Mouse (Mus musculus) lung, postnatal 0 days (tissue): ENCODE measurements at regions not wholly inside any gene's neighbourhood (a gene's known extent, or its start where the extent isn't known, plus 50 kb on each side); places are given as distances from the start of the nearest gene placed in this dataset.

Experiments used
- ATAC-seq: fragments of 200-750 bp; cut with Nextera tagmentation; 2 replicates; pipeline ENCODE4 v1.8.0; 2017; ENCODE audit warnings: moderate library complexity
- DNase-seq: peaks from one replicate; pipeline ENCODE4 v3.0.0-alpha.2; 2016; ENCODE audit warnings: low spot score
- H3K27ac ChIP-seq: fragments of 300-500 bp; sonication (generic); 2 replicates; pipeline ENCODE4 v1.5.1; 2014; ENCODE audit warnings: antibody characterized with exemption, mild to moderate bottlenecking, low read length, mixed read lengths
- H3K27me3 ChIP-seq: fragments of 300-500 bp; sonication (generic); replicated peaks from 2 replicates; pipeline ENCODE4 v1.6.1; 2014; ENCODE audit warnings: low read length, mixed read lengths; ENCODE audit not compliant: insufficient read depth
- H3K36me3 ChIP-seq: fragments of 300-500 bp; sonication (generic); 2 replicates; pipeline ENCODE4 v1.6.1; 2014; ENCODE audit warnings: low read length, mixed read lengths; ENCODE audit not compliant: insufficient read depth
- H3K4me1 ChIP-seq: fragments of 300-500 bp; sonication (generic); 2 replicates; pipeline ENCODE4 v1.6.1; 2014; ENCODE audit warnings: antibody characterized with exemption, low read depth, low read length, mixed read lengths; ENCODE audit not compliant: insufficient read depth
- H3K4me2 ChIP-seq: fragments of 300-500 bp; sonication (generic); replicated peaks from 2 replicates; pipeline ENCODE4 v1.6.1; 2014; ENCODE audit warnings: low read depth, mild to moderate bottlenecking, low read length, moderate library complexity, mixed read lengths
- H3K4me3 ChIP-seq: fragments of 300-500 bp; sonication (generic); 2 replicates; pipeline ENCODE4 v1.5.1; 2014; ENCODE audit warnings: low read depth, low read length
- H3K9ac ChIP-seq: fragments of 300-500 bp; sonication (generic); replicated peaks from 2 replicates; pipeline ENCODE4 v1.6.1; 2014; ENCODE audit warnings: low read depth, mild to moderate bottlenecking
- H3K9me3 ChIP-seq: fragments of 300-500 bp; sonication (generic); 2 replicates; pipeline ENCODE4 v1.6.1; 2016; ENCODE audit warnings: low read length, mixed read lengths
- CTCF ChIP-seq: IDR thresholded peaks from 2 replicates; pipeline ENCODE4 v1.5.1; 2016; ENCODE audit warnings: antibody characterized with exemption, mild to moderate bottlenecking
- EP300 ChIP-seq: IDR thresholded peaks from 2 replicates; pipeline ENCODE4 v1.6.1; 2016; ENCODE audit warnings: antibody characterized with exemption, mild to moderate bottlenecking, control low read depth
- WGBS: fragments of 180-500 bp; shearing (Covaris S2); extraction: QIAGEN DNeasy Blood & Tissue Kit; methylation state at CpG from one replicate; pipeline ENCODE4 v1.1.7; 2014; 5-methylcytosine and 5-hydroxymethylcytosine counted together

DNA sequence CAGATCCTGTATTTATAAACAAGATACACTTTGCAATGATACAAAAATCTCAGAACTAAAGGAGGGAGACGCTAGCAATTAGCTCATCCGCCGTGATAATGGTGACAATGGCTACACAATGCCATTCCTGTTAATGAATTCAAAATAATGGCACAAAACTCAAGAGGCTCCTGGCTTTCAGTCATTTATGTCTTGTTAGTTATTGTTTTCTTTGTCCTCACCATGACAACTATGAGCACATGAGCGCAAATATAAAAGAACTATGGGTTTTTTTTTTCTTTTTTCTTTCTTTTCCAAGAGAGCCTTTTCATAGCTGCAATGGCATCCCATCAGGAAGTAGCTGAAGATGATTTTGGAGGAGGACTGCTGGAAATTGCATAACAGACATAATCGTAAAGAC, 194.2 kb downstream of the Cog6 start:
- 77% methylated on average over 5 of the region's 5 CpGs for WGBS
- Histone ChIP-seq H3K4me1 (no peaks in the 10 kb centered on the region), H3K4me3 (no peak overlapping the region), H3K9me3 (no peaks in the 10 kb centered on the region), H3K36me3 (no peaks in the 10 kb centered on the region), H3K4me2 (no peak overlapping the region), H3K27me3 (no peaks in the 10 kb centered on the region), H3K9ac (no peak overlapping the region), H3K27ac (no peak overlapping the region)
- ATAC-seq (no peak), DNase-seq (no peak)
- TF ChIP-seq EP300 (no peak), CTCF (no peak)

DNA sequence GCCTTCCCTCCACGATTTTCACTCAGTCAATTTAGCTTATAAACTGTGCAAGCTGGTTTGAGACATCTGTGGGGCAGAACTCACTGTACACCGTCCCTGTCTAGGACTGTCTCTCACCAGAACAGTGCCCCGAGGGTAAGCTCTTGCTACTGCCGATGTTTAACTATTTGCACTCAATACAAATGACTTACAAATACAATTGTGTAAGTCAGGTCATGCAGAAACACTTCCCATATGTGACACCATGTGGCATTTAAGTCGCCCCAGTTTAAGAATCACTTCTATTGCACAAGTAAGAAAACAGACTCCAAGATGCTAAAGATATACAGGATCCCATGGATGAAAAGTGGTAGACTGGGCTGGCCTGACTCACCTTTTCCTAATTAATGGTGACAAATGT, 195.6 kb downstream of the Cog6 start:
- no peak for ATAC-seq

DNA sequence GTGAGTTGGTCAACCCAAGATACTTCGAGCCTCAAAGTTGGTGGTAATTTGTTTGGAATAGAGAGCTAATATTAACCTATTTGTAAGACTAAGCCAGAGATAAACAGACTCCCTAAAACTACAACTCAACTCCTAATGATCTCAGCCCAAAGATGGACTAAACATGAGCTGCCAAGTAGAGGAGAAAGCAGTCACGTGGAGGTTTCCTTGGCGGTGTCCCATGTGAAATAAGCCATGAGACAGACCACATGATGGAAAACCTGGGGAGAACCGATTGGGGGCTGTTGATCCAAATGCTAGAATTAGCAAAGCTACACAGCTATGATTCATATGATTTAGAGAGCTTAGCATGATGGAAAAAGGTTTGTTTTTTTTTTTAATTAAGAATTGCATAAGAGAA, 198.6 kb downstream of the Cog6 start:
- H3K9ac ChIP-seq: no peak overlapping the region
- H3K4me2 ChIP-seq: no peak overlapping the region
- H3K9me3 ChIP-seq: no peaks in the 10 kb centered on the region
- ATAC-seq (no peak), DNase-seq (no peak)
- H3K27me3 ChIP-seq: no peaks in the 10 kb centered on the region
- no peak overlapping the region for H3K27ac ChIP-seq
- WGBS: 70% methylated on average over 4 of the region's 4 CpGs
- TF ChIP-seq EP300: no peak
- no peak for TF ChIP-seq CTCF
- H3K4me1 ChIP-seq: no peaks in the 10 kb centered on the region
- H3K36me3 ChIP-seq: no peaks in the 10 kb centered on the region
- H3K4me3 ChIP-seq: no peak overlapping the region

More for the DNA sequence above, 195.6 kb downstream of the Cog6 start:
- no peak overlapping the region for H3K4me3 ChIP-seq
- 45% methylated on average over 5 of the region's 5 CpGs for WGBS
- no peaks in the 10 kb centered on the region for H3K9me3 ChIP-seq
- no peaks in the 10 kb centered on the region for H3K36me3 ChIP-seq
- TF ChIP-seq CTCF (no peak), EP300 (no peak)
- H3K27me3 ChIP-seq: no peaks in the 10 kb centered on the region
- no peak overlapping the region for H3K9ac ChIP-seq
- no peaks in the 10 kb centered on the region for H3K4me1 ChIP-seq
- no peak overlapping the region for H3K4me2 ChIP-seq
- DNase-seq: no peak
- H3K27ac ChIP-seq: no peak overlapping the region

DNA sequence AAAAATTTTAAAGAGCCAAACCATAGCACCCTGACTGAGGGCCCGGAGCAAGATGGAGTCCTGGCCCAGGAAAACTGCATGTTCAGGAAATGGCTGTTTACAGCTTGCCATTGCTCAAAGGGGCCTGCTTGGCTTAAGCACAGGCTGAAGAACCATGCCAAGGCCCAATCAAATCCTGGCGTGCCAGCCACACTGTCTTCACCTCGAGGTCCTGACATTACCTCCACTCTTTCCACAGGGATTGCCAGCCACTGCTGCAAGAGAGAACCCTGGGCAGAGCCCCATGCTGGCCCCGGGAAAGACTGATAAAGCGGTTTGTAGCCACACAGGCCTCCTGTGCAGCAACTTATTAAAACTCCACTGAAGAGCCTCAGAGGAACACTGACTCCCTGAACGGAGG, 199.6 kb downstream of the Cog6 start:
- Histone ChIP-seq H3K27me3 (no peaks in the 10 kb centered on the region), H3K9ac (no peak overlapping the region), H3K9me3 (no peaks in the 10 kb centered on the region), H3K4me1 (no peaks in the 10 kb centered on the region), H3K4me3 (no peak overlapping the region), H3K27ac (no peak overlapping the region), H3K4me2 (no peak overlapping the region), H3K36me3 (no peaks in the 10 kb centered on the region)
- ATAC-seq (no peak), DNase-seq (no peak)
- WGBS: 73% methylated on average over 6 of the region's 6 CpGs
- TF ChIP-seq CTCF (no peak), EP300 (no peak)

- DNase-seq: no peak
- no peak for TF ChIP-seq CTCF
- no peaks in the 10 kb centered on the region for H3K27me3 ChIP-seq
- H3K9me3 ChIP-seq: no peaks in the 10 kb centered on the region
- 75% methylated on average over 7 of the region's 7 CpGs for WGBS
- H3K4me2 ChIP-seq: no peak overlapping the region
- H3K9ac ChIP-seq: no peak overlapping the region
- H3K4me1 ChIP-seq: no peaks in the 10 kb centered on the region
- no peak overlapping the region for H3K4me3 ChIP-seq
- no peaks in the 10 kb centered on the region for H3K36me3 ChIP-seq
- H3K27ac ChIP-seq: no peak overlapping the region
- ATAC-seq: no peak
Observed at GRCm38 (mm10) chr3:52815497-52815896, 201.5 kb downstream of the Cog6 start.

GRCm38 (mm10) chr3:52802324-52802723, 214.7 kb downstream of the Cog6 start:
- DNase-seq (no peak), ATAC-seq (no peak)
- no peak overlapping the region for H3K27ac ChIP-seq
- H3K36me3 ChIP-seq: no peaks in the 10 kb centered on the region
- TF ChIP-seq CTCF: no peak
- no peaks in the 10 kb centered on the region for H3K4me1 ChIP-seq
- no peak overlapping the region for H3K4me3 ChIP-seq
- H3K9ac ChIP-seq: no peak overlapping the region
- WGBS: 64% methylated on average over 5 of the region's 5 CpGs
- H3K27me3 ChIP-seq: no peaks in the 10 kb centered on the region
- no peaks in the 10 kb centered on the region for H3K9me3 ChIP-seq
- no peak overlapping the region for H3K4me2 ChIP-seq

GRCm38 (mm10) chr3:52801446-52801845, 215.6 kb downstream of the Cog6 start:
- TF ChIP-seq CTCF: no peak
- no peak for TF ChIP-seq EP300
- no peak overlapping the region for H3K27ac ChIP-seq
- 81% methylated on average over 5 of the region's 5 CpGs for WGBS

More at GRCm38 (mm10) chr3:52801446-52801845, 215.6 kb downstream of the Cog6 start:
- Histone ChIP-seq H3K4me3 (no peak overlapping the region), H3K4me2 (no peak overlapping the region), H3K27me3 (no peaks in the 10 kb centered on the region), H3K4me1 (no peaks in the 10 kb centered on the region), H3K9me3 (no peaks in the 10 kb centered on the region), H3K36me3 (no peaks in the 10 kb centered on the region), H3K9ac (no peak overlapping the region)
- no peak for DNase-seq
- no peak for ATAC-seq
